Mouse (Mus musculus) brown adipose tissue, adult 24 weeks (tissue): ENCODE results near the gene Olfr644. TPM values are rescaled to one million over a fixed set of nuclear protein-coding genes. Genes with fewer than 3 reads are reported as not detected.

Experiments
- polyA plus RNA-seq: library from polyadenylated mRNA; stranded (reverse); fragments of >200 nt; gene quantifications from 2 replicates; pipeline ENCODE4 v1.2.4, GENCODE M21; 2012; ENCODE audit not compliant: missing spikeins, insufficient read depth, insufficient read length

Gene Olfr644
- polyA plus RNA-seq, 1 experiment = not detected

Other genes with a start within 250 kb of the Olfr644 start
- 880 and 4,613 TPM in 2 replicates for gene Hbb-bs, start 243.8 kb downstream of the Olfr644 start, polyA plus RNA-seq
- not detected in 2 replicates for gene Hbb-bh2, start 231.3 kb downstream of the Olfr644 start, polyA plus RNA-seq
- gene Hbb-bh1, start 228.7 kb downstream of the Olfr644 start, polyA plus RNA-seq = not detected in 2 replicates
- not detected in 2 replicates for gene Hbb-y, start 218.7 kb downstream of the Olfr644 start, polyA plus RNA-seq
- not detected in 2 replicates for gene Olfr66, start 185.6 kb downstream of the Olfr644 start, polyA plus RNA-seq
- gene Olfr64, start 177.4 kb downstream of the Olfr644 start, polyA plus RNA-seq = not detected in 2 replicates
- not detected in 2 replicates for gene Olfr65, start 168.4 kb downstream of the Olfr644 start, polyA plus RNA-seq
- not detected in 2 replicates for gene Olfr631, start 143.0 kb downstream of the Olfr644 start, polyA plus RNA-seq
- gene Olfr632, start 137.5 kb downstream of the Olfr644 start, polyA plus RNA-seq = not detected in 2 replicates
- not detected in 2 replicates for gene Olfr633, start 127.4 kb downstream of the Olfr644 start, polyA plus RNA-seq
- not detected in 2 replicates for gene Olfr635, start 100.7 kb downstream of the Olfr644 start, polyA plus RNA-seq
- not detected in 2 replicates for gene Olfr638, start 73.1 kb downstream of the Olfr644 start, polyA plus RNA-seq
- gene Olfr639, start 54.6 kb downstream of the Olfr644 start, polyA plus RNA-seq = not detected in 2 replicates
- gene Olfr640, start 46.3 kb downstream of the Olfr644 start, polyA plus RNA-seq = not detected in 2 replicates
- gene Olfr641, start 36.4 kb downstream of the Olfr644 start, polyA plus RNA-seq = not detected in 2 replicates
- gene Olfr642, start 19.2 kb downstream of the Olfr644 start, polyA plus RNA-seq = not detected in 2 replicates
- not detected in 2 replicates for gene 4930516K23Rik, start 10.4 kb downstream of the Olfr644 start, polyA plus RNA-seq
- gene Olfr645, start 13.6 kb upstream of the Olfr644 start, polyA plus RNA-seq = not detected in 2 replicates
- not detected in 2 replicates for gene Olfr646, start 33.0 kb upstream of the Olfr644 start, polyA plus RNA-seq
- not detected in 2 replicates for gene Ubqln5, start 58.0 kb upstream of the Olfr644 start, polyA plus RNA-seq
- not detected in 2 replicates for gene Olfr643, start 65.5 kb upstream of the Olfr644 start, polyA plus RNA-seq
- not detected in 2 replicates for gene Ubqln3, start 71.4 kb upstream of the Olfr644 start, polyA plus RNA-seq
- not detected in 2 replicates for gene Ubqlnl, start 78.7 kb upstream of the Olfr644 start, polyA plus RNA-seq
- not detected in 2 replicates for gene Olfm5, start 93.0 kb upstream of the Olfr644 start, polyA plus RNA-seq
- gene Olfr648, start 111.5 kb upstream of the Olfr644 start, polyA plus RNA-seq = not detected in 2 replicates
- gene Olfr649, start 124.1 kb upstream of the Olfr644 start, polyA plus RNA-seq = not detected in 2 replicates
- 0.92 TPM in 1 of 2 replicates, not detected in the other for gene Trim6, start 146.9 kb upstream of the Olfr644 start, polyA plus RNA-seq
- gene Trim34a, start 172.6 kb upstream of the Olfr644 start, polyA plus RNA-seq = 2.2 and 2.5 TPM in 2 replicates
- 0.58 and 0.67 TPM in 2 replicates for gene Trim5, start 216.2 kb upstream of the Olfr644 start, polyA plus RNA-seq
- gene Trim12a, start 243.6 kb upstream of the Olfr644 start, polyA plus RNA-seq = 10.5 and 11.9 TPM in 2 replicates